8 mouse cellular contexts compared by ENCODE assay signal in the genomic region with DNA sequence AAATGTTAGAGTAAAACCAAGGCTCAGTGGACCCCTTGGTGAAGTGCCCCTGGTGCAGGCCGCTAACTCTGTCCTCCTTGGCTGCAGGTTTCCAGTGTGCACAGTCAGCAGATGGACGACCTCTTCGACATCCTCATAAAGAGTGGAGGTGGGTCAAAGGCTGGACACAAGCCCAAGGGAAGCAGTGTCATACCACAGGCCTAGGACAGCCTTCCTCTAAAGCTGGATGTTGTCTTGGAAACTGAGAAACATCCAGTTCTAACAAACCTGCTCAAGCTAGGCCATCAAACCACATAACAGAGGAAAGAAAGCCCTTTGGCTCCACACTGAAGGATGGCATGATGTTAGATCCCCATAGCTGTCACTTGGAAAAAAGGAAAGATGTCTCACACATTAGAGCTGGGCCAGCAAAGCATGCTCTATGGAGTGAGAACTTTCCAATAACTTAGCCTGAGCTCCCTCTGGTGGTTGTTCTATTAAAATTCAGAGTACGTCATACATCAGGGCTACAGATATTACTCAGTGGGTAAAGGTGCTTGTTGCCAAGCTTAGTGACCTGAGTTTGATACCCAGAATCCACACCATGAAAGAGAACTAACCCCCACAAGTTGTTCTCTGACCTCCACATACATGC.
DNase-seq lines count a peak whose midpoint lies in the region; ATAC-seq and TF ChIP-seq lines count a peak whose summit lies in the region.

No protein-coding gene starts in this region.

- TF ChIP-seq EP300 in liver, postnatal 0 days (IDR thresholded peaks at IDR 0.05; ENCODE audit: low read depth): no peak

- H3K9me3 ChIP-seq in liver, postnatal 0 days (ENCODE audit: low read length): peaks cover 3% of the 10 kb centered on the region; the same call in 1 of the 2 replicates

- H3K4me3 ChIP-seq in liver, postnatal 0 days (ENCODE audit: low read depth, low read length): no peak overlapping the region

- H3K36me3 ChIP-seq in liver, postnatal 0 days (replicated peaks; ENCODE audit: insufficient read depth, low read length): peaks cover 42% of the 10 kb centered on the region

- peak; percentile 66 for TF ChIP-seq CTCF in liver, postnatal 0 days (IDR thresholded peaks at IDR 0.05; ENCODE audit: low read depth)

- no peak overlapping the region for H3K9ac ChIP-seq in liver, postnatal 0 days (replicated peaks)

- 71% methylated on average over 4 of the region's 4 CpGs for WGBS in liver, postnatal 0 days (ENCODE audit: insufficient replicate concordance)

- H3K27me3 ChIP-seq in liver, postnatal 0 days (ENCODE audit: insufficient read depth, low read length): no peaks in the 10 kb centered on the region

- peak; percentile 35; the same call in 1 of the 2 replicates for ATAC-seq in liver, postnatal 0 days

- H3K27ac ChIP-seq in liver, postnatal 0 days (ENCODE audit: low read depth): no peak overlapping the region

- H3K4me2 ChIP-seq in liver, postnatal 0 days (ENCODE audit: low read depth, low read length): no peak overlapping the region

- H3K4me1 ChIP-seq in liver, postnatal 0 days (ENCODE audit: insufficient read depth): no peaks in the 10 kb centered on the region

- peak; percentile 53 for DNase-seq in adrenal gland, adult 2 months
- no peak for DNase-seq in adrenal gland, postnatal 4 days (ENCODE audit: low spot score in 2 of 2)
- peak; percentile 37 to 51 for DNase-seq in right cerebral cortex, adult 2 months (ENCODE audit: low spot score in 2 of 2)
- DNase-seq in right cerebral cortex, postnatal 4 days: no peak
- peak; percentile 77 for DNase-seq in embryo, embryonic 10 days (ENCODE audit: low spot score)
- DNase-seq in induced T-regulatory cell, adult 2 months (ENCODE audit: low read depth): peak; percentile 77
- no peak for DNase-seq in liver, postnatal 0 days
- DNase-seq in skeletal muscle tissue, adult 2 months (ENCODE audit: low read depth, low spot score): peak; percentile 43

Comparison
In these comparisons a context has a peak if more than half of its experiments do, and no peak if none do; other contexts are left out.
1. DNase-seq: peak in adrenal gland, adult 2 months (single experiment), right cerebral cortex, adult 2 months (2 of 2), embryo, embryonic 10 days (single experiment), induced T-regulatory cell, adult 2 months (single experiment) and skeletal muscle tissue, adult 2 months (single experiment); none in adrenal gland, postnatal 4 days (0 of 2), right cerebral cortex, postnatal 4 days (single experiment) and liver, postnatal 0 days (single experiment).